Mouse (Mus musculus) T-helper 17 cell (primary cell): ENCODE measurements around the gene Luzp1.

Experiments
- in situ Hi-C, 2 experiments: fragments of 300-600 bp; cut with MboI, MseI; formaldehyde crosslinking; loops; 1 replicate in 1 of 2; 2 replicates in 1 of 2; pipeline ENCODE4 v1.15.1; 2025; ENCODE audit warnings: high pct_unique_total_duplicates in 2 of 2

Luzp1 gene

GRCm38 (mm10) chr4:136462086-136462838 is 7.3 kb upstream of the Luzp1 start, which contains the start of gene 6030445D17Rik:
6030445D17Rik (plus strand) TSS chr4:136462250.
- in situ Hi-C loops, result no loop called here

GRCm38 (mm10) chr4:136462839-136463178 is 6.8 kb upstream of the Luzp1 start:
- in situ Hi-C loops, result no loop called here

- in situ Hi-C loops, result no loop called here
Observed at GRCm38 (mm10) chr4:136463436-136463835, 6.1 kb upstream of the Luzp1 start.

GRCm38 (mm10) chr4:136466226-136466625 is 3.3 kb upstream of the Luzp1 start:
- in situ Hi-C loops, result no loop called here

GRCm38 (mm10) chr4:136468553-136469327 is 821 bp upstream of the Luzp1 start:
- in situ Hi-C loops, result no loop called here

- in situ Hi-C loops, result no loop called here
Observed at GRCm38 (mm10) chr4:136469941-136470346, 383 bp downstream of the Luzp1 start.

GRCm38 (mm10) chr4:136470347-136471071 is 948 bp downstream of the Luzp1 start:
- in situ Hi-C loops, result no loop called here

- in situ Hi-C loops, result no loop called here
Observed at GRCm38 (mm10) chr4:136476692-136477091, 7.1 kb downstream of the Luzp1 start.

- in situ Hi-C loops, result no loop called here
Observed at GRCm38 (mm10) chr4:136486549-136486948, 17.0 kb downstream of the Luzp1 start.

GRCm38 (mm10) chr4:136495993-136496392 is 26.4 kb downstream of the Luzp1 start:
- in situ Hi-C loops, result no loop called here

- in situ Hi-C loops, result no loop called here
Observed at GRCm38 (mm10) chr4:136505426-136506215, 36.1 kb downstream of the Luzp1 start.

- in situ Hi-C loops, result loop anchor here in 1 of 2 experiments (10.0 kb wide), 1 partner anchor 55 kb away; no protein-coding TSS in a partner anchor
Observed at GRCm38 (mm10) chr4:136509857-136510256, 40.3 kb downstream of the Luzp1 start.

- in situ Hi-C loops, result loop anchor here in 1 of 2 experiments (10.0 kb wide), 1 partner anchor 57 kb away; no protein-coding TSS in a partner anchor
Observed at GRCm38 (mm10) chr4:136511708-136512107, 42.1 kb downstream of the Luzp1 start.

GRCm38 (mm10) chr4:136512905-136513304 is 43.3 kb downstream of the Luzp1 start:
- in situ Hi-C loops, result loop anchor here in 1 of 2 experiments (10.0 kb wide), 1 partner anchor 58 kb away; no protein-coding TSS in a partner anchor

- in situ Hi-C loops, result loop anchor here (5.0 to 10.0 kb wide), 2 partner anchors 63 to 66 kb away; no protein-coding TSS in a partner anchor
Observed at GRCm38 (mm10) chr4:136518141-136518540, 48.6 kb downstream of the Luzp1 start.

GRCm38 (mm10) chr4:136518576-136518975 is 49.0 kb downstream of the Luzp1 start:
- in situ Hi-C loops, result loop anchor here (5.0 to 10.0 kb wide), 2 partner anchors 64 to 66 kb away; no protein-coding TSS in a partner anchor

GRCm38 (mm10) chr4:136519866-136520265 is 50.3 kb downstream of the Luzp1 start:
- in situ Hi-C loops, result loop anchor here (5.0 to 10.0 kb wide), 2 partner anchors 65 to 68 kb away; no protein-coding TSS in a partner anchor

- in situ Hi-C loops, result no loop called here
Observed at GRCm38 (mm10) chr4:136521898-136522297, 52.3 kb downstream of the Luzp1 start.

- in situ Hi-C loops, result no loop called here
Observed at GRCm38 (mm10) chr4:136524309-136524708, 54.7 kb downstream of the Luzp1 start.

- in situ Hi-C loops, result no loop called here
Observed at GRCm38 (mm10) chr4:136526412-136526811, 56.9 kb downstream of the Luzp1 start.

GRCm38 (mm10) chr4:136545151-136545550 is 75.6 kb downstream of the Luzp1 start:
- in situ Hi-C loops, result no loop called here
